Mouse (Mus musculus) monocyte, adult 5-6 weeks (primary cell): ENCODE measurements around the gene Klra8. TPM values are rescaled to one million over a fixed set of nuclear protein-coding genes. Genes with fewer than 3 reads are reported as not detected.
"Not testable (repeated sequence)": the region's sequence is repeated elsewhere in the genome, so short reads cannot be mapped to it uniquely, and the experiment has no call there.

Experiments
- ATAC-seq: fragments of 153-309, 156-312 bp; replicated peaks from 2 replicates; pipeline ENCODE4 v1.8.0; 2017; ENCODE audit warnings: mild to moderate bottlenecking; ENCODE audit not compliant: low TSS enrichment, insufficient number of reproducible peaks, severe bottlenecking, poor library complexity, low FRiP score
- total RNA-seq: library from RNA; stranded (forward); fragments of 200-1000, 200-491, 200-594 nt; gene quantifications from 3 replicates; pipeline ENCODE4 v1.2.3, GENCODE M21; 2017

Gene Klra8
- 378 to 1,067 TPM (median 516 TPM) in 3 replicates for total RNA-seq

- not testable (repeated sequence) for ATAC-seq
Observed at GRCm38 (mm10) chr6:130129798-130130197, at the start of gene Klra8. TSS of gene Klra8 (minus strand) at chr6:130129898.

GRCm38 (mm10) chr6:130110485-130110884, 19.2 kb downstream of the Klra8 start:
- no peak for ATAC-seq

GRCm38 (mm10) chr6:130102743-130103142, 27.0 kb downstream of the Klra8 start:
- not testable (repeated sequence) for ATAC-seq

GRCm38 (mm10) chr6:130092336-130092948, 37.3 kb downstream of the Klra8 start:
- ATAC-seq: no peak

GRCm38 (mm10) chr6:130067171-130067570, 62.5 kb downstream of the Klra8 start, which contains the start of gene Klra4:
TSS of gene Klra4 (minus strand) at chr6:130067271.
- not testable (repeated sequence) for ATAC-seq

Other genes starting within 250 kb of the Klra8 start
- 2.9 to 20.6 TPM (median 14.9 TPM) in 3 replicates for gene Klra5, start 212.2 kb downstream of the Klra8 start, total RNA-seq
- 6.3 to 30.5 TPM (median 8.1 TPM) in 3 replicates for gene Klra6, start 102.9 kb downstream of the Klra8 start, total RNA-seq
- gene Klra4, start 62.6 kb downstream of the Klra8 start, total RNA-seq: 205 to 522 TPM (median 253 TPM) in 3 replicates
- gene Klra9, start 63.2 kb upstream of the Klra8 start, total RNA-seq: 226 to 649 TPM (median 260 TPM) in 3 replicates
- 165 to 608 TPM (median 201 TPM) in 3 replicates for gene Klra7, start 103.4 kb upstream of the Klra8 start, total RNA-seq
- 17.4 to 161 TPM (median 24.5 TPM) in 3 replicates for gene Klra10, start 152.0 kb upstream of the Klra8 start, total RNA-seq
- gene Klra3, start 207.7 kb upstream of the Klra8 start, total RNA-seq: 113 to 260 TPM (median 122 TPM) in 3 replicates